Mouse (Mus musculus) kidney, adult 2 months (tissue): ENCODE measurements around the gene Nmrk1.

ENCODE experiments used
- CTCF ChIP-seq: fragments of 200-500 bp; conservative IDR thresholded peaks from 2 replicates; pipeline ENCODE4 v1.5.1; 2011; ENCODE audit warnings: low read depth, mild to moderate bottlenecking, control low read depth, low read length, moderate library complexity, mixed read lengths; ENCODE audit not compliant: insufficient read depth, insufficient read length
- POLR2A ChIP-seq: fragments of 200-500 bp; IDR thresholded peaks from one replicate; pipeline ENCODE4 v1.6.1; 2011; ENCODE audit warnings: low read depth, low read length, control low read depth

GRCm38 (mm10) chr19:18588243-18588642 lies 43.5 kb upstream of the Nmrk1 start:
- TF ChIP-seq CTCF, result 0 out of 2 replicates have a peak, but pooled peaks have one; percentile 17
- no peak for TF ChIP-seq POLR2A
